Mouse (Mus musculus): Measurements from ENCODE around the gene Rnf222. TPM values are rescaled to one million over a fixed set of nuclear protein-coding genes. Genes with fewer than 3 reads are reported as not detected.

Rnf222 gene
- total and polyA plus RNA-seq, 3 experiments = not detected

DNA sequence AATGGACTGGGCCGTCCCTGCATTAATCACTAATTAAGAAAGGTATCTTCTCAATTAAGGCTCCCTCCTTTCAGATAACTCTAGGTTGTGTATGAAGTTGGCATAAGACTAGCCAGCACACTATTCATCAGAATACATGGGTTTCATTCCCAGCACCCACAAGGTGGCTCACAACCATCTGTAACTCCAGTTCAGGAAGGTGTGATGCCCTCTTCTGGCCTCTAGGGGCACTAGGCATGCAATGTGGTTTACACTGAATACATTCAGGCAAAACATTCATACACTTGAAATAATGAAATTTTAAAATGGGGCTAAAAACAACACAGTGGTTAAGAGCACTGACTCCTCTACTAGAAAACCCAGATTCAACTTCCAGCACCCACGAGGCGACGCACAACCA, 8.8 kb downstream of the Rnf222 start:
- peak; percentile 68 for DNase-seq (ENCODE audit: extremely low read depth)
- no peak overlapping the region for H3K4me2 ChIP-seq (ENCODE audit: insufficient read depth, low read depth, poor library complexity, severe bottlenecking)
- in situ Hi-C loops (cut with MboI; ENCODE audit: low pct_ligation_motif_present, low pct_unique_long_range_greater_than_20kb, low sequenced_read_pairs) (no loop called here), dilution Hi-C loops (cut with MboI; ENCODE audit: extremely low pct_ligation_motif_present, extremely low pct_unique_long_range_greater_than_20kb, low sequenced_read_pairs) (no loop called here)
- H3K27me3 ChIP-seq (replicated peaks) = peaks cover 27% of the 10 kb centered on the region
- H3K9me3 ChIP-seq (replicated peaks; ENCODE audit: low read length) = peaks cover 5% of the 10 kb centered on the region
- TF ChIP-seq PAX5 (IDR thresholded peaks at IDR 0.05; ENCODE audit: low read length) (no peak), CTCF (conservative IDR thresholded peaks at IDR 0.05 in 1 of 2, IDR thresholded peaks at IDR 0.05 in 1 of 2; ENCODE audit: low read depth in 2 of 2, low read length in 2 of 2) (peak; percentile 98), SMC3 (IDR thresholded peaks at IDR 0.05; ENCODE audit: low read depth, low read length) (peak; percentile 56), RAD21 (IDR thresholded peaks at IDR 0.05; ENCODE audit: low read depth, low read length) (peak; percentile 28), MYC (IDR thresholded peaks at IDR 0.05; ENCODE audit: low read depth, low read length) (peak; percentile 66; the same call in 1 of the 2 replicates), ETS1 (conservative IDR thresholded peaks at IDR 0.05; ENCODE audit: low read depth, low read length) (no peak), HCFC1 (IDR thresholded peaks at IDR 0.05; ENCODE audit: low read depth, low read length) (no peak), TCF12 (IDR thresholded peaks at IDR 0.05; ENCODE audit: low read depth, low read length) (no peak)
- H3K79me2 ChIP-seq (replicated peaks; ENCODE audit: control insufficient read depth, extremely low read depth, insufficient read depth, poor library complexity, severe bottlenecking) = peaks cover 7% of the 10 kb centered on the region
- no peak overlapping the region for H3K27ac ChIP-seq (ENCODE audit: insufficient read depth, low read depth)
- H3K4me1 ChIP-seq (ENCODE audit: control insufficient read depth in 1 of 2, insufficient read depth in 2 of 2) = peaks cover 0 to 5% of the 10 kb centered on the region in 2 experiments; a peak in 1 of 4 replicates
- H3K36me3 ChIP-seq (replicated peaks in 1 of 2; ENCODE audit: control insufficient read depth in 1 of 2, insufficient read depth in 1 of 2, low read length in 1 of 2) = no peaks in the 10 kb centered on the region
- no peak overlapping the region for H3K9ac ChIP-seq (ENCODE audit: insufficient read depth, low read depth)
- no peak overlapping the region for H3K4me3 ChIP-seq (replicated peaks in 1 of 3; ENCODE audit: low read depth in 2 of 3, low read length in 2 of 3, poor library complexity in 1 of 3)

DNA sequence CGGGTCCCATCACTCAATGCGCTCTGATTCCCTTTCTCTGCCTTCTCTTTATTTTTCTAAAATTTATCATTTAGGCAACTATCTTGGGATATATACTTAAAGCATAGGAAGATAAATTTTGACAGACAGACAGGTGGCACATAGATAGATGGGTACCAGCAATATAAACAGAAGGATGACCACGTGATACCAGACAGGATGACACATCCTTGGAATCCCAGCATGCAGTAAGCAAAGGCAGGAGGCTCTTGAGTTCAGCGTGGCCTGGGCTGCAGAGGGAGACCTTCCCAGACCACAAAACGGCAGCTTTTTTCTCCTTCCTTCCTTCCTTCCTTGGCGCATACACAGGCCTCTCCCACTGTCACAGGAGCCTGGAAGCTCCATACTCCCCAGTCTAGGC, 9.5 kb downstream of the Rnf222 start:
- in situ Hi-C loops (cut with MboI; ENCODE audit: low pct_ligation_motif_present, low pct_unique_long_range_greater_than_20kb, low sequenced_read_pairs) = no loop called here
- peaks cover 2 to 7% of the 10 kb centered on the region in 2 experiments for H3K36me3 ChIP-seq (replicated peaks in 1 of 2; ENCODE audit: control insufficient read depth in 1 of 2, insufficient read depth in 1 of 2, low read length in 1 of 2)
- peaks cover under 1 to 6% of the 10 kb centered on the region in 2 experiments; a peak in 2 of 4 replicates for H3K4me1 ChIP-seq (ENCODE audit: control insufficient read depth in 1 of 2, insufficient read depth in 2 of 2)
- dilution Hi-C loops (cut with MboI; ENCODE audit: extremely low pct_ligation_motif_present, extremely low pct_unique_long_range_greater_than_20kb, low sequenced_read_pairs) = no loop called here
- no peak overlapping the region for H3K4me3 ChIP-seq (replicated peaks in 1 of 3; ENCODE audit: low read depth in 2 of 3, low read length in 2 of 3, poor library complexity in 1 of 3)
- no peak overlapping the region for H3K9ac ChIP-seq (ENCODE audit: insufficient read depth, low read depth)
- H3K27ac ChIP-seq (ENCODE audit: insufficient read depth, low read depth) = no peak overlapping the region
- H3K27me3 ChIP-seq (replicated peaks) = peaks cover 24% of the 10 kb centered on the region
- H3K4me2 ChIP-seq (ENCODE audit: insufficient read depth, low read depth, poor library complexity, severe bottlenecking) = no peak overlapping the region
- H3K79me2 ChIP-seq (replicated peaks; ENCODE audit: control insufficient read depth, extremely low read depth, insufficient read depth, poor library complexity, severe bottlenecking) = peaks cover 15% of the 10 kb centered on the region
- no peak for DNase-seq (ENCODE audit: extremely low read depth)
- TF ChIP-seq RAD21 (IDR thresholded peaks at IDR 0.05; ENCODE audit: low read depth, low read length) = no peak
- no peak for TF ChIP-seq UBTF (IDR thresholded peaks at IDR 0.05; ENCODE audit: low read depth, low read length)
- TF ChIP-seq TBP (conservative IDR thresholded peaks at IDR 0.05; ENCODE audit: low read depth, low read length) = no peak
- no peak for TF ChIP-seq PAX5 (IDR thresholded peaks at IDR 0.05; ENCODE audit: low read length)
- H3K9me3 ChIP-seq (replicated peaks; ENCODE audit: low read length) = peaks cover 5% of the 10 kb centered on the region

DNA sequence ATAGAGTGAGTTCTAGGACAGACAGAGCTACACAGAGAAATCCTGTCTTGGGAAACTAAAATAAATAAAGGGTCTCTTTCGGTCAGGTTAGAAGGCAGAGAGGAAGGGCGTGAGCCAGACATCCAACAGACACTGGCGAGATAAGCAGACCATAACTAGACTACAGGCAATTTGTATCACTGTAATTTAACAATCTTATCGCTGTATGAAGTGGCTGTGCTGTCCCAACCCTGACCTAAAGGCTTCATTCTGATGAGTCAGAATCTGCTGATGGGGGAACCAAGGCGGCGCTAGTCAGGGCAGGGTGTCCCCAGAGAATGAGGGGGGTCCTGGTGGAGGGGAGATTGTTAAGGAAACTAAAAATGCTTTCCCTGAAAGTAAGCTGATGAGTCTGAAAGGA, 10.4 kb downstream of the Rnf222 start:
- Histone ChIP-seq H3K27me3 (replicated peaks) (peaks cover 20% of the 10 kb centered on the region), H3K9ac (ENCODE audit: insufficient read depth, low read depth) (no peak overlapping the region), H3K4me2 (ENCODE audit: insufficient read depth, low read depth, poor library complexity, severe bottlenecking) (no peak overlapping the region), H3K9me3 (replicated peaks; ENCODE audit: low read length) (peaks cover 5% of the 10 kb centered on the region), H3K36me3 (replicated peaks in 1 of 2; ENCODE audit: control insufficient read depth in 1 of 2, insufficient read depth in 1 of 2, low read length in 1 of 2) (peaks cover 11 to 16% of the 10 kb centered on the region in 2 experiments), H3K27ac (ENCODE audit: insufficient read depth, low read depth) (no peak overlapping the region), H3K4me1 (ENCODE audit: control insufficient read depth in 1 of 2, insufficient read depth in 2 of 2) (peaks cover 5 to 16% of the 10 kb centered on the region in 2 experiments; a peak in 3 of 4 replicates), H3K4me3 (replicated peaks in 1 of 3; ENCODE audit: low read depth in 2 of 3, low read length in 2 of 3, poor library complexity in 1 of 3) (no peak overlapping the region), H3K79me2 (replicated peaks; ENCODE audit: control insufficient read depth, extremely low read depth, insufficient read depth, poor library complexity, severe bottlenecking) (peaks cover 19% of the 10 kb centered on the region)
- TF ChIP-seq ZNF384 (IDR thresholded peaks at IDR 0.05; ENCODE audit: low read depth, low read length) (no peak), MAZ (IDR thresholded peaks at IDR 0.05; ENCODE audit: low read depth, low read length) (no peak), POLR2A (IDR thresholded peaks at IDR 0.05; ENCODE audit: low read depth, low read length) (no peak), RAD21 (IDR thresholded peaks at IDR 0.05; ENCODE audit: low read depth, low read length) (no peak), CHD1 (IDR thresholded peaks at IDR 0.05; ENCODE audit: low read depth, low read length) (no peak), IRF4 (IDR thresholded peaks at IDR 0.05; ENCODE audit: low read depth, low read length) (no peak), POLR2AphosphoS2 (IDR thresholded peaks at IDR 0.05; ENCODE audit: low read depth, low read length) (no peak), USF1 (IDR thresholded peaks at IDR 0.05; ENCODE audit: low read depth, low read length) (no peak), CTCF (conservative IDR thresholded peaks at IDR 0.05 in 1 of 2, IDR thresholded peaks at IDR 0.05 in 1 of 2; ENCODE audit: low read depth in 2 of 2, low read length in 2 of 2) (no peak), ZMIZ1 (IDR thresholded peaks at IDR 0.05; ENCODE audit: low read depth, low read length) (no peak), NELFE (IDR thresholded peaks at IDR 0.05; ENCODE audit: low read depth, low read length) (no peak), SMC3 (IDR thresholded peaks at IDR 0.05; ENCODE audit: low read depth, low read length) (no peak), ELF1 (IDR thresholded peaks at IDR 0.05; ENCODE audit: low read depth, low read length) (no peak), E2F4 (IDR thresholded peaks at IDR 0.05; ENCODE audit: insufficient replicate concordance, low read depth, low read length) (no peak), SIN3A (IDR thresholded peaks at IDR 0.05; ENCODE audit: low read length) (no peak)
- no peak for DNase-seq (ENCODE audit: extremely low read depth)
- in situ Hi-C loops (cut with MboI; ENCODE audit: low pct_ligation_motif_present, low pct_unique_long_range_greater_than_20kb, low sequenced_read_pairs) = no loop called here
- dilution Hi-C loops (cut with MboI; ENCODE audit: extremely low pct_ligation_motif_present, extremely low pct_unique_long_range_greater_than_20kb, low sequenced_read_pairs) = no loop called here
